Mouse (Mus musculus) MEL (cell line): ENCODE measurements around the gene Tsc22d1. TPM values are rescaled to one million over a fixed set of nuclear protein-coding genes. Genes with fewer than 3 reads are reported as not detected.

Source experiments
- DNase-seq: peaks from one replicate; pipeline ENCODE4 v3.0.0; 2011; ENCODE audit warnings: low read depth, low spot score
- H3K27ac ChIP-seq: 2 replicates; pipeline ENCODE4 v1.5.1; 2012; ENCODE audit warnings: low read depth, mild to moderate bottlenecking, control low read depth, low read length, moderate library complexity; ENCODE audit not compliant: control insufficient read depth
- H3K27me3 ChIP-seq, 2 experiments: fragments of 150-350 bp in 1 of 2; sonication (generic) in 1 of 2; 2 replicates each; pipeline ENCODE4 v1.6.1; 2012; ENCODE audit warnings: low read length in 2 of 2, mild to moderate bottlenecking in 2 of 2, improper control_type of control experiment in 1 of 2, moderate library complexity in 1 of 2; ENCODE audit not compliant: insufficient read depth in 2 of 2, control insufficient read depth in 1 of 2
- H3K36me3 ChIP-seq, 2 experiments: 2 replicates each; pipeline ENCODE4 v1.6.1; 2012 to 2014; ENCODE audit warnings: low read length in 2 of 2, improper control_type of control experiment in 1 of 2, inconsistent platforms in 1 of 2, mild to moderate bottlenecking in 1 of 2; ENCODE audit not compliant: insufficient read depth in 2 of 2, control insufficient read depth in 1 of 2
- H3K4me1 ChIP-seq, 2 experiments: fragments of 150-350 bp in 1 of 2; sonication (generic) in 1 of 2; 2 replicates each; pipeline ENCODE4 v1.6.1; 2012; ENCODE audit warnings: low read length in 2 of 2, improper control_type of control experiment in 1 of 2, mild to moderate bottlenecking in 1 of 2; ENCODE audit not compliant: insufficient read depth in 2 of 2, control insufficient read depth in 1 of 2
- H3K4me3 ChIP-seq, 2 experiments: fragments of 150-350 bp in 1 of 2; sonication (generic) in 1 of 2; 2 replicates each; pipeline ENCODE4 v1.5.1; 2012; ENCODE audit warnings: low read depth in 2 of 2, low read length in 2 of 2, mild to moderate bottlenecking in 2 of 2, moderate library complexity in 2 of 2, control low read depth in 1 of 2, improper control_type of control experiment in 1 of 2; ENCODE audit not compliant: control insufficient read depth in 1 of 2, insufficient read depth in 1 of 2
- H3K79me2 ChIP-seq: 2 replicates; pipeline ENCODE4 v1.6.1; 2012; ENCODE audit warnings: mild to moderate bottlenecking, low read length, moderate library complexity; ENCODE audit not compliant: control insufficient read depth, poor library complexity, insufficient read depth
- H3K9ac ChIP-seq: 2 replicates; pipeline ENCODE4 v1.6.1; 2012; ENCODE audit warnings: low read depth, mild to moderate bottlenecking, control low read depth, low read length, moderate library complexity; ENCODE audit not compliant: control insufficient read depth, poor library complexity, severe bottlenecking
- H3K9me3 ChIP-seq: fragments of 150-350 bp; sonication (generic); replicated peaks from 2 replicates; pipeline ENCODE4 v1.6.1; 2012; ENCODE audit warnings: mild to moderate bottlenecking, low read length, improper control_type of control experiment, moderate library complexity; ENCODE audit not compliant: insufficient read depth
- BHLHE40 ChIP-seq: IDR thresholded peaks from 2 replicates; pipeline ENCODE4 v1.6.1; 2012; ENCODE audit warnings: low read depth, mild to moderate bottlenecking, inconsistent platforms, low read length, improper control_type of control experiment, borderline replicate concordance
- CHD1 ChIP-seq: IDR thresholded peaks from 2 replicates; pipeline ENCODE4 v1.6.1; 2012; ENCODE audit warnings: low read depth, mild to moderate bottlenecking, inconsistent platforms, low read length, improper control_type of control experiment
- CHD2 ChIP-seq: IDR thresholded peaks from 2 replicates; pipeline ENCODE4 v1.6.1; 2011; ENCODE audit warnings: low read length, improper control_type of control experiment
- CTCF ChIP-seq, 3 experiments: IDR thresholded peaks in 2 of 3; conservative IDR thresholded peaks in 1 of 3; 2 replicates each; pipeline ENCODE4 v1.5.1; 2011 to 2012; ENCODE audit warnings: low read length in 3 of 3, low read depth in 2 of 3, mild to moderate bottlenecking in 2 of 3, improper control_type of control experiment in 1 of 3, inconsistent platforms in 1 of 3, mixed read lengths in 1 of 3, moderate library complexity in 1 of 3; ENCODE audit not compliant: control insufficient read depth in 1 of 3, insufficient read depth in 1 of 3, poor library complexity in 1 of 3, severe bottlenecking in 1 of 3
- E2F4 ChIP-seq: IDR thresholded peaks from 2 replicates; pipeline ENCODE4 v1.6.1; 2011; ENCODE audit warnings: low read depth, low read length, improper control_type of control experiment, borderline replicate concordance
- ETS1 ChIP-seq: IDR thresholded peaks from 2 replicates; pipeline ENCODE4 v1.6.1; 2012; ENCODE audit warnings: low read depth, mild to moderate bottlenecking, inconsistent platforms, low read length, improper control_type of control experiment, moderate library complexity
- JUND ChIP-seq: IDR thresholded peaks from 2 replicates; pipeline ENCODE4 v1.6.1; 2011; ENCODE audit warnings: low read depth, mild to moderate bottlenecking, improper control_type of control experiment, low read length
- POLR2AphosphoS2 ChIP-seq: IDR thresholded peaks from 2 replicates; pipeline ENCODE4 v1.6.1; 2011; ENCODE audit warnings: low read length, improper control_type of control experiment
- RCOR1 ChIP-seq: IDR thresholded peaks from 2 replicates; pipeline ENCODE4 v1.6.1; 2012; ENCODE audit warnings: low read depth, mild to moderate bottlenecking, inconsistent platforms, low read length, improper control_type of control experiment
- UBTF ChIP-seq: IDR thresholded peaks from 2 replicates; pipeline ENCODE4 v1.6.1; 2012; ENCODE audit warnings: low read depth, mild to moderate bottlenecking, inconsistent platforms, low read length, improper control_type of control experiment, moderate library complexity, borderline replicate concordance; ENCODE audit not compliant: insufficient read depth
- USF1 ChIP-seq: IDR thresholded peaks from 2 replicates; pipeline ENCODE4 v1.6.1; 2014; ENCODE audit warnings: low read depth, mild to moderate bottlenecking, inconsistent platforms, low read length, improper control_type of control experiment, moderate library complexity
- ZNF384 ChIP-seq: IDR thresholded peaks from 2 replicates; pipeline ENCODE4 v1.6.1; 2012; ENCODE audit warnings: low read depth, mild to moderate bottlenecking, inconsistent platforms, low read length, improper control_type of control experiment
- polyA plus RNA-seq, 2 experiments: library from polyadenylated mRNA; stranded (reverse) in 1 of 2; unstranded in 1 of 2; fragments of >175 nt in 1 of 2; fragments of >200 nt in 1 of 2; gene quantifications; 2 replicates each; pipeline versions ENCODE4 v1.2.1 to v1.2.4; 2012; ENCODE audit warnings: low replicate concordance in 2 of 2, low read depth in 1 of 2; ENCODE audit not compliant: insufficient read length in 2 of 2, insufficient read depth in 1 of 2, missing spikeins in 1 of 2
- total RNA-seq: library from RNA; depleted of rRNA; stranded (reverse); fragments of 300-350 nt; gene quantifications from 2 replicates; pipeline ENCODE4 v1.2.3, GENCODE M21; 2012

The Tsc22d1 gene
- total and polyA plus RNA-seq, 3 experiments: 7.6 to 15.9 TPM; not detected in 1

DNA sequence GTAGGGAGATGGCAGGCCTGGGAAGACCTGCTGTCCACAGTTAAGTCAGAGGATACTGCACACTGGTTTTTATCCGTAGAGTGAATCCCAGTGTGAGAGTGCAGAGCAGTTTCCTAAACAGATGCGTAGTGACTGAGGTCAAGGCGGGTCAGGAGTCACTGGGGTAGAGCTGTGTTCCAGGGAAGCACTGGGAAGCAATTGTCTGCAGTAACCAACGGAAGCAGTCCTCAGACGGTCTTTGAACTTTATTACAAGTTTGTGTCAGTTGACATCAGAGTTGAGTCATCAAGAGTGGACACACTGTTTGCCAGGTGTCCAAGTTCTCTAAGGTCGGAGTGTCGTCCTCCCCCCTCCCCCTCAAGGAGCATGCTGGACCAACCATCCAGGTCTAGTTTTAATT, 6.0 kb downstream of the Tsc22d1 start:
- H3K79me2 ChIP-seq: no peaks in the 10 kb centered on the region
- H3K27ac ChIP-seq: no peak overlapping the region
- DNase-seq: no peak
- H3K27me3 ChIP-seq: no peaks in the 10 kb centered on the region
- H3K4me1 ChIP-seq: no peaks in the 10 kb centered on the region
- TF ChIP-seq CTCF (IDR thresholded peaks at IDR 0.05 in 2 of 3, conservative IDR thresholded peaks at IDR 0.05 in 1 of 3; ENCODE audit: control insufficient read depth in 1 of 3, insufficient read depth in 1 of 3, low read depth in 2 of 3, low read length in 3 of 3, poor library complexity in 1 of 3, severe bottlenecking in 1 of 3): no peak
- no peak for TF ChIP-seq ZNF384
- no peak for TF ChIP-seq CHD1
- TF ChIP-seq RCOR1: no peak
- TF ChIP-seq E2F4: no peak
- no peak for TF ChIP-seq POLR2AphosphoS2
- H3K9me3 ChIP-seq: no peaks in the 10 kb centered on the region
- H3K4me3 ChIP-seq: no peak overlapping the region
- no peaks in the 10 kb centered on the region for H3K36me3 ChIP-seq
- no peak overlapping the region for H3K9ac ChIP-seq

DNA sequence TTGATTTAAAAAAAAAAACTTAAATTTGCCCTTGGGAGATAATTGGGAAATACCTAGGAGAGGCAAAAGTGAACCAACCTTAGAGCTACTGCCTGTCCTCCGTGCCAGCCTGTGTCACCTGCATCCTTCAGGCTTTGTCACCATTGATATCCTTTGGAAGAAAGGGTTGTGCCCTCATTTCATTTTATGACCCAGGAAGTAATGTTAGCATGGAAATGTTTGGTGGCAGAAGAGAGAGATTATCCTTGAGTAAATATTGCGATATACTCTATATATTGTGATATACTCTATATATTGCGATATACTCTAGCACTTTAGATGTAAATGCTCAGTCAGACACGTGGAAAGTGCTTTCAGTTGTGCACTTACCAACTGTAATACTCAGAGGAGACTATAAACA, 6.4 kb downstream of the Tsc22d1 start:
- no peaks in the 10 kb centered on the region for H3K27me3 ChIP-seq
- no peak overlapping the region for H3K4me3 ChIP-seq
- no peaks in the 10 kb centered on the region for H3K9me3 ChIP-seq
- H3K36me3 ChIP-seq: no peaks in the 10 kb centered on the region
- H3K9ac ChIP-seq: no peak overlapping the region
- no peak overlapping the region for H3K27ac ChIP-seq
- no peaks in the 10 kb centered on the region for H3K4me1 ChIP-seq
- no peaks in the 10 kb centered on the region for H3K79me2 ChIP-seq
- TF ChIP-seq JUND: no peak
- no peak for TF ChIP-seq RCOR1
- TF ChIP-seq ETS1: no peak
- no peak for DNase-seq

DNA sequence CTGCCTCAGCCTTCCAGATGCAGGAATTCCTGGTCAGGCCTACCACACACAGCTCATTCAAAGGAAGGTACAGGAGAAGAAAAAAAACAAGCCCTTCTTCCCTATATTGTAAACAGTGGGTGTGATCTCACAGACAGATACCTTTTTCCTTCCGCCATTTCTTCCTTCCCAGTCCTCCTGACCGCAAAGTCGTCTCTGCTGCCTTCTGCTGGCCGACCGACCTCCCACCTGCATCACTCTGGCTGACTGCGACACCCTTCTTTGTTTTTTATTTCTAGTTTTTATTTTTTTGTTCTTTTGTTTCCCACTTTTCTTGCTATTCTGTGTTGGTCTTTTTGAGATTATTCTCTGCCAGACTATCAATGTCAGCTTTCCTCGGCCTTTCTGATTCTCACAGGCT, 10.7 kb downstream of the Tsc22d1 start:
- Histone ChIP-seq H3K4me1 (no peaks in the 10 kb centered on the region), H3K36me3 (no peaks in the 10 kb centered on the region)
- no peak for DNase-seq
- TF ChIP-seq USF1 (no peak), CHD2 (no peak), BHLHE40 (no peak), E2F4 (no peak), JUND (no peak), UBTF (no peak)
- TF ChIP-seq, all 39 proteins: peak for 0
- H3K27me3 ChIP-seq: no peaks in the 10 kb centered on the region
- H3K9me3 ChIP-seq: no peaks in the 10 kb centered on the region
- no peaks in the 10 kb centered on the region for H3K79me2 ChIP-seq
- no peak overlapping the region for H3K27ac ChIP-seq
- H3K9ac ChIP-seq: no peak overlapping the region
- H3K4me3 ChIP-seq: no peak overlapping the region
